Mouse (Mus musculus) adrenal gland, adult 8-10 months (tissue): ENCODE measurements around the gene Pcca. TPM values are rescaled to one million over a fixed set of nuclear protein-coding genes. Genes with fewer than 3 reads are reported as not detected.
"Not testable (repeated sequence)": the region's sequence is repeated elsewhere in the genome, so short reads cannot be mapped to it uniquely, and the experiment has no call there.

Experiments used
- DNase-seq: peaks from one replicate; pipeline ENCODE4 v3.0.0; 2022
- total RNA-seq, 4 experiments: library from RNA; stranded (reverse); gene quantifications; 2 replicates each; pipeline ENCODE4 v1.2.4; 2022

Gene Pcca
- total RNA-seq, 4 experiments from 2014 or later: 101 to 165 (median 136) TPM

DNA sequence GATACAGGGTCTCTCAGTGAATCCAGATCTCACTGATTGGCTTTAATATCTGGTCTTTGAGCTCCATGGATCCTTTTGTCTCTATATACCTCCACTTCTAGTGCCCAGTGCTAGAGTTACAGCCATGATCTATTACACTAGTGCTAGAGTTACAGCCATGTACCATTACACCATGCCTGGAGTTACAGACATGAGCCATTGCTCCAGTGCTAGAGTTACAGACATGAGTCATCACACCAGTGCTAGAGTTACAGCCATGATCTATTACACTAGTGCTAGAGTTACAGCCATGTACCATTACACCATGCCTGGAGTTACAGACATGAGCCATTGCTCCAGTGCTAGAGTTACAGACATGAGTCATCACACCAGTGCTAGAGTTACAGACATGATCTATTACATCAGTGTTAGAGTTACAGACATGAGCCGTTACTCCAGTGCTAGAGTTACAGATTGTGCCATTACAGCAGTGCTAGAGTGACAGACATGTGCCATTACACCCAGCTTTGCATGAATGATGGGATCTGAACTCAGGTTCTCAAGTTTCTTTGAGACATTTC, 26.8 kb downstream of the Pcca start:
- not testable (repeated sequence) for DNase-seq

DNA sequence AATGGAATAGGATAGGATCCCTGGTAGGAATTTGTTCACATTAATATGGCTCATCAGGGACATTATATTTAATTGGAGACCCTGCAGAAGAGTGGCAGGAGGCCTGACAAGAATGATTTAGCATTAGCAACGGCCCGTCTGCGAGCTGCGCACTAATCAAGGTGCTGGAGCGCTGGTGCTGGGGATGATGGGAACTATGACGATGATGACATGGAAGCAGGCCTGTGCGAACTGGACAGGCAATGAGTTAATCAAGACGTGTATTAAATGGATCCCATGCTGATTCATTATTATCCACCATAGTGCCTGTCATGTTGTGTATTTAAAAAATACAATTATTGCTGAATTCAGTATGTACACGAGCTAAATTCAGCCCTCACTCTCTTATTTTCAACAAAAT, 36.7 kb downstream of the Pcca start:
- no peak for DNase-seq

DNA sequence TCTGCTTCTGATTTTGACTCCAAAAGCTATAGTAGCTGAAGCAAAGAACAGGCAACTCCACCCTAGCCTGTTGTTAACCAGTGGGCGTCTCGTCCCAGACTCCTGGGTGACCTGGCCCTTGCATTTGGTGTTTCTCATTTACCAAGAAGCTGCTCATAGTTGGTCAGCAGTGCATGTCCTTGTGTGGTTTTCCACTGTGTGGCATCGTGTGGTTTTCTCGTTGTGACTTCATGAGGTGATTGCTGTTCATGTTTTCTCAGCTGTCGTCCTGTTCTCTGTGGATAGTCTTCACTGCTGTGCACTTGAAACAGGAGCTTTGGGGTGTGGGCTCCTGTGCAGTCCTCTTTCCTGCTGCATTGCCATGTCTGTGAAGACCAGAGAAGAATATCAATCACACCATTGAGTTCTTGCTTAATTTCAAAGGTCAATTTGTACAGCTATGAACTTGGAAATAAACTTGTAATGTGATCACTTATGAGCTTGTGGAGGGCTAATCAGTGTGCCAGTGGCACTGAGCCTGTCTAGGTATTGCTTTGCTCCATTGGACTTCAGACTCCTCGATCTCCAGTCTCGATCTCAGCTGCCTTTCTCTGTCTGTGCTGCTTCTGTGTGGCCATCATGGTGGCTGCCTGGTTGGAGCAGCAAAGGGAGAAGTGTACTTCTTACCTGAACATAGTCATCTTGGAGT, 40.1 kb downstream of the Pcca start:
- no peak for DNase-seq

DNA sequence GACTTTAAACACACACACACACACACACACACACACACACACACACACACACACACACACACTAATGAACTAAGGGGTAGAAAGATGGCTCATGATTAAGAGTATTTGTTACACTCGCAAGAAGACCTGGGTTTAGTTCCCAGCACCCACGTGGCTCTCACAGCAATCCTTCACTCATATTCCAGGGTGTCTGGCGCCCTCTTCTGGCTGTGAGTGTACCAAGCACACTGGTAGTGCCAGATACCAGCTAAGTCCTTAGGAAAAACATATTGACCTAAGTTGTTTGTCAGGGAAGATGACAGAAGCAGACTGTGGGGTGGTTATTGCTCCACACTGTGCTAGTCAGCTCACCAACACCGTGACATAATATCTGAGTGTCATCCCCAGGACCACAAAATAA, 43.7 kb downstream of the Pcca start:
- no peak for DNase-seq

DNA sequence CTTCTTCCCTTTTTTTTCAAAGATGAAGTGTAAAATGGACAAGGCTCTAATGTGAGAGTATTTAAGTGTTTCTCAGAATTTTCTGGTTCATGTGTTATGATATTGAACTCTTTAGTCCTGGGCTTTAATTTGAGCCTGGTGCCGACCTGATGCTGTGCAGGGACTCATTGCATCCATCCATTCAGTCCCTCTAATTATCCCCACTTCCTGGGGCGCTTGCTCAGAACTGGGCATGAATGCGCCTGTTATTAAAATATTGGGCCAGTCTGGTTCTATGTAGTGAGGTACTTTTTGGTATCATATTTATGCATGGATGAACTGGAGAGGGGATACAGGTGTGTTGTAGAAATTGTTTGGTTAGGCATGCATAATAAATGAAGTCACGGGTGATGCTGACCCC, 47.9 kb downstream of the Pcca start:
- DNase-seq: no peak

DNA sequence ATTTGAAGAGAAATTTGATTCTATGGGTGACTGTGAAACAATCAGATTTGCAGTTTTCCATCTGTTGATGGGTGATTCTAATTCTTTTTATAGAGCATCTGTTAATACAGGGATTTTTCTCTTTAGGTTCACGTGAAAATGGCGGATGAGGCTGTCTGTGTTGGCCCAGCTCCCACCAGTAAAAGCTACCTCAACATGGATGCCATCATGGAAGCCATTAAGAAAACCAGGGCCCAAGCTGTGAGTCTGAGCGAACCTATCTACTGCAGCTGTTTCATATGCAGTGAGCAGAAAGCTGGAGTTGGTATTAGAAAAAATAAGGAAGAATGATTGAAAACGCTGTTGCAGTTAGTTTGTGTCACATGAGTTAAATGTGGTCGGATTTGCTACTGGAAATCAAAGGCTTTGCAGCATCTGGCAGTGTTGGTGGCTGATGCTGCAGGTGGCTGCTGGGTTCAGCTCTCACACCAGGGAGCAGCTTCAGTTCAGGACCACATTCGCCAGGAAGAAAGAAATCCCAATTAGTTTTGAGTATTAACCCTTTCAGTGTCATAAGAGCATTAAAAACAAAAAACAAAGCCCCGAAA, 48.5 kb downstream of the Pcca start:
- DNase-seq: no peak

DNA sequence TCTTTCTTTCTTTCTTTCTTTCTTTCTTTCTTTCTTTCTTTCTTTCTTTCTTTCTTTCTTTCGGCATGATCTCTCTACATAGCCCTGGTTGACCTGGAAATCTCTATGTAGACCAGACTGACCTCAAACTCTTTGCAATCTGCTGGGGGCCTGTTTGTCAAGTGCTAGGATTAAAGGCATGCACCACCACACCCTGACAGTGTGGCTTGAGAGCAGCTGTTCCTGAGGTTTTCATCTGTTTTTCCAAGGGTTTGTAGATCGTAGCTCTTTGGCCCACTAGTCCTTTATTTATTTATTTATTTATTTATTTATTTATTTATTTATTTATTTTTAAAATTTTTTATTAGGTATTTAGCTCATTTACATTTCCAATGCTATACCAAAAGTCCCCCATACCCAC, 50.0 kb downstream of the Pcca start:
- not testable (repeated sequence) for DNase-seq

DNA sequence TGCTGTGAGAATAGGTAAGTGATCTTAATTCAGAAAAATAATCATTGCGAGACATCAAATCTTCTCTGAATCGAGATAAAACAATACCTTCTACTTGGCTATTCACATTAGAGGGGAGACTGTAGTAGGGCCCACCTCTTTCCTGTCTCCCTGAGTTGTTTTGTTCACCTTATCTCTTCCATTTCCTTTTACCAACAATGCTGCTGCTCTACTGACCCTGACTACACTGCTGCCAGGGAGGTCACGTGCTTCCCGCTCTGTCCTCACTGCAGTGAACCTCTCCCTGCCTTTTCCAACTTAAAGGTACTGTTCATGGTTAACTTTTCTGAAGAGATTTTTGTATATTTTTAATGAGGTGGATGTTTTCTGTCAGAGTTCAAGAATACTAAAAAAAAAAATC, 52.8 kb downstream of the Pcca start:
- DNase-seq: no peak

DNA sequence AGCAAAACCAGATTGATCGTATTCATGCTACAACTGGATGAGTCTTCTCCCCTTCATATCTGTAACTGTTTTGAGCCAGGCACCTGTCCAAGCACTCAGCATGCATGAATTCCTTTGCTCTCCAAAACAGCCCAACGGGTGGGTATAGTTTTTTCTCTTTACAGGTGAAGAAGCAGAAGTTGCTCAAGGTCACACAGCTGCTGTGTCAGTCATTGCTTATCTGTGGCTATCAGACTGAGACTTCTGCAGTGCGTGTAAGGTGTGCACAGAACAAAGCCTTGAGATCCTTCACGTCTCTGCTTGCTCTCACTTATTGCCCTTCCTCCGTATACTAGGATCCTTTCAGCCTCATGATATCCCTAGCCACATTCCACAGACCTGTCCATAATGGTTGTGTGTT, 63.4 kb downstream of the Pcca start:
- DNase-seq: no peak

DNA sequence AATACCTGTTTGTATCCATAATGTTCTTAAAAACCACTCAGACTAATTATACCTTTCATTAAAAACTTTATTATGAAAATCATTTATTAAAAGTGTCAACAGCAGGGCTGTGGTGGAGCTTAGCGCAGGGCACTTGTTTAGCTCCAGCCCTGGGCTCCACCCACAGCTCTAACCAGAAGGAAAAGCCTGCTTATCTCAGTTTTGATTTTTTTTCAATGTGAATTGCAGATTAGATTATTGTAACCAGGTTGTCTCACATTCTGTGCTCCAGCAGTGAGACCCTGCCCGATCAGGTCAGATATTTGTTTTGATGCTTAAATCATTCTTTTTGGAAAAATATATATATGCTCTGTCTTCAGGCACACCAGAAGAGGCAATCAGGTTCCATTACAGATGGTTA, 64.7 kb downstream of the Pcca start:
- no peak for DNase-seq

DNA sequence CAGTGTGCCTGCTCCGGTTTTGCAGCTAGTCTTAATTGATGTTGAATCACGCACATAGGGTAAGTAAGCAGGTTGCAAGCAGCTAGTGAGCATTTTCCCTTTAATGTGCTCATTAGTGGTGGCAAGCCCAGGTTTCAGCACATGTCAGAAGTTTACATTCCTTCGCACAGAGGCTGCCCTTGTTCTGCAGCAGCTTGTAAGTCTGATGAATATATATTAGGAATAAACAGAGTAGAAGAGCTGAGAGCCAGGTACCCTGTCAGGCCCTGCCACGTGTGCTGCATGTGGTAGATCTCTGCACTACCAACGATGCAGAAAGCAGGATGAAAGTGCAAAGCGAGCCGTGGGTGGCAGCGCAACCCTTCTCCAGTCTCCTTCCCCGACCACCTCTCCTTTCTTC, 65.7 kb downstream of the Pcca start:
- DNase-seq: no peak

DNA sequence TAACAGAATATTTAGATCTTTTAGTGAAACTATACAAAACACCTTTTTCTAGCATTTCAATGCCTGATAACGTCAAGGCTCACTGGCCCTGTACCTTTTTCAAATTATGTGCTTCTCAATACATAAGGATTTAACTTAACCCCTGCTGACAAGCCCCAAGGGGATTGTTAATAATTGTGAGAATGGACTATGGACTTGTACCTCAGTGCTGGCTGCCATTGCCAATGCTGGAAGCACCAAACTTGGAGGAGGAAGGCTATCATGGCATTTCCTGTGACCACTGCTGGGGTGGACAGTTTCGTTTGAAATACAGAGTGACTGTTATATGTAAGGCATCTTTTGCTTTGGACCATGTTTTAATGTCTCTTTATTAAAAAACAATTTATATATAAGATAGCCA, 68.6 kb downstream of the Pcca start:
- no peak for DNase-seq

DNA sequence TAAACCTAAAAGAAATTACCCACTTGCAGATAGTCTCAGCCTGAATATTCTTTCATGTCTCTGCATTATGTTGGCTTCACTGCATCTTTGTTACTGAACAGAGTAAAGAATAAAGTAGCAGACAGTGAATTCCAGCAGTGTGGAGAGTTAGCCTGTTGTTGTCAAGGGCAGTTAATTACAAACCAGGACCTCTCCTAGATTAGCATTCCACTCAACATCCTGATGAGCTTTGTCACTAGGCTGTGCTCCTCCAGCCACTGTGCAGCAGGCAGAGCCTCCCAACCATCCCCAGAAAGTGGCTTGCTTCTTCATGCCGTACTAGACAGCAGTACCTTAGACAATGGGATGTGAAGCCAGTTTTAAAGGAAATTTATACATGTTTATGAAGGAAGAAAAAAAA, 72.4 kb downstream of the Pcca start:
- no peak for DNase-seq

DNA sequence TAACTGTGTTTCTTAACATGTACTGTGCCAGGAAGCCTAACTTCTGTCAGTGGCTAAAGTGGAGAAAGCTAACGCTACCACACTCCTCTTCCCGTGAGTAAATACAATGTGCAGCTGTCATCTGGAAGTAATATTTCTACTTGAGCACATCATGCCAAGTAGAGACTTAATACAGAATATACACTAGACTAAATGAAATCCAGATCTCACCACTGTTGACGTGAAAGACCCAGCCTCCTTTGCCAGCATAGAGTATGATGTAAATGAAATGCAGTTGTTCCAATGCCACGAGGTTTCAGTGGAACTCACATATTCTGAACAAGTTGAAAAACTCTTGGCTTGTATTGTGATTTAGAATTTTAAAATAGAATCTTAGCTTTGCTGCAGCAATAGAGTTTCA, 73.3 kb downstream of the Pcca start:
- no peak for DNase-seq

DNA sequence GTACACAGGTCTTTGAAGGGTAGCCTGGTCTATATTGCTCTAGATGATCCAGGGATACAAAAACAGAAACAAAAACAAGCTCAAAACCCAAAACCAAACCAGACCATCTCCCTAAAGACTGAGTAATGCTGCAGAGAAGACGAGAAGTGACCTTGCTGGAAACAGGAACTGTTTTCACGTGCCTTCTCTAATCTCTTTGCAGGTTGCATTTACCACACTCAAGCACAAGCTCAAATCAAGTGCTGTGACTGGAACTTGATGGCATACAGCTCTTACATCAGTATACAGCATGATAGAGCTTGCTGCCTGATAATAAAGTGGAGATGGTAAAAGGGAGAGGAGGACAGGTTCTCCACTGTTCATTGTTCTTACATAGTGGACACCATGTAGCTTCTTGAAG, 74.2 kb downstream of the Pcca start:
- no peak for DNase-seq

DNA sequence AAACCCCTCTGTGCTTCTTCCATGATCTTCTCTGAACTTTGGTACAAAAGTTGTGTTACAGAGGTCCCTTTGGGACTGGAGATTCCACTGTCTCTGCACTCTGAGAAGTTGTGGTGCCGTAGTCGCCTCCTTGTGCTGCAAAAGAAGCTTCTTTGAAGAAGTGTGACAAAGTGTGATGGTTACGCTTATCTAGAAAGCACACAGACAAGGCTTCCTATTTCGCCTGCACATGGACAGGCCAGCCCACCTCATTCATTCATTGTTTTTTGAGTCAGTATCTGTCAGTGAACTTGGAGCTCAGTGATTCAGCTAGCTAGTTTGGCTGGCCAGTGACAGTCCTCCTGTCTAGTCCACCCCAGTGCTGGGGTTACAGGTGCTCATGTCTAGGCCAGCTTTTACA, 76.9 kb downstream of the Pcca start:
- DNase-seq: no peak

DNA sequence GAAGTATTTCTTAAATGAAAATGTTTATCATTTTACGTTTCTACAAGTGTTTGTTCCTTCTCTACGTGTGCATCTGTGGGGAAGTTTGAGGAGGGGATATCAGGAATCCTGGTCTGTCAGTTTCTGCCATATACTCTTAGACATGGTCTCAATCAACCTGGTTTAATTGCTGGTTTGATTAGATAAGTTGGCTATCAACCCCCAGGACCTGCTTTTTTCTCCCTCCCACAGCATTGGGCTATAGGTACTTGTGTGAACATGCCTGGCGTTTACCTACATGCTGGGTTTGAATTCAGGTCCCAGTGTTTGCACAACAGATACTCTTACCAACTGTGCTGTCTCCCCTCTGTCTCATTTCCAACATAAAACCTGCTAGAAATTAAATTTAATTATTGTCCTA, 78.2 kb downstream of the Pcca start:
- no peak for DNase-seq

DNA sequence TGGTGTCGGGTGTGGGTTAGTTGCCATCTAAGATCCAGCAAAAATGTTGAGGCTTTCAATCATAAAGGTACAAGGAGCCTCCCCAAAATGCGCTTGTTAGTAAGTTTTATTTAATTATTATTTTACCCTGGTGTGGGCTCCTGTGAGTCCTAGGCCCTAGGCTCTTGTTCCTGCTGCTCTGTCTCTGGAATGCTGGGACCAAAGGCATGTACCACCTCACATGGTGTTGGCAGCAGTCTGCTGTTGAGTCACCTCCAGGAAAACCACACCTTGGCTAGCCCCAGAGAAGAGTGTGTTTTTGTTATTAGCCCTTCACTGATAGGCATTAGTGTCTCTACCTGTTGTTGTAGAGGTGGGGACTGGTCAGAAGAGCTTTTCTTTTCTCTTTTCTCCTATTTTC, 83.5 kb downstream of the Pcca start:
- DNase-seq: no peak

DNA sequence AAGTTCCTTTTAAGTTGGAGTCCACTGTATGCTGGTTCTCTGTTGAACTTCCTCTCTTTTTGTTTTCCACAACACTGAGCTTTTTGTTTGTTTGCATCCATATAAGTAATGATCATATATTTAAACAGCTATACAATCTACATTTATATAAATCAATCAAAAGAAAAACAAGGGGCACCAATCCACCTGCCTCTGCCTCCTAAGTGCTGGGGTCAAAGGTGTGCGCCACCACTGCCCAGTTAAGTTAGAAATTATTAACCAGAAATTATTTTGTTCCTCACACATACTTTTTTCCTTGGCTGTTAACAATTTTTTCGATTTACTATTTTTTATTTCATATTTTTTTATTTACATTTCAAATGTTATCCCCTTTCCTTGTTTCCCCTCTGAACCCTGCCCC, 99.3 kb downstream of the Pcca start:
- no peak for DNase-seq

DNA sequence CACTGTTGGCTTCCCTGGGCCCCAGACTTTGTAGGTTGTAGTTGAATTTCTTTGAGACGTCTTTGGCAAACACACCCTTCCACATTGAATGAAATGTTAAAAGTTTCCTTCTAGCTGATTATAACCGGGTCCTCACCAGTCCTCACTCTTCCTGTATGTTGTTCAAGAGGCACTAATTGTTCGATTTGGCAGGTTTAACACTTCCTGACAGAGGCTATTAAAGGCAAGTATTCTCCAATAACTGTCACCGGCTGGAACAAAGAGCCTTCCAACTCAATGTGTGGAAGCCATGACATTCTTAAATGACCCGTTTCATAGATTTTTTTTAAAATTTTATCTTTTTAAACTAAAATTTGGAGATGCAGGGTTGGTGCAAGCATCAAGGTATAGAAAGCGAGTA, 102.5 kb downstream of the Pcca start:
- DNase-seq: no peak

DNA sequence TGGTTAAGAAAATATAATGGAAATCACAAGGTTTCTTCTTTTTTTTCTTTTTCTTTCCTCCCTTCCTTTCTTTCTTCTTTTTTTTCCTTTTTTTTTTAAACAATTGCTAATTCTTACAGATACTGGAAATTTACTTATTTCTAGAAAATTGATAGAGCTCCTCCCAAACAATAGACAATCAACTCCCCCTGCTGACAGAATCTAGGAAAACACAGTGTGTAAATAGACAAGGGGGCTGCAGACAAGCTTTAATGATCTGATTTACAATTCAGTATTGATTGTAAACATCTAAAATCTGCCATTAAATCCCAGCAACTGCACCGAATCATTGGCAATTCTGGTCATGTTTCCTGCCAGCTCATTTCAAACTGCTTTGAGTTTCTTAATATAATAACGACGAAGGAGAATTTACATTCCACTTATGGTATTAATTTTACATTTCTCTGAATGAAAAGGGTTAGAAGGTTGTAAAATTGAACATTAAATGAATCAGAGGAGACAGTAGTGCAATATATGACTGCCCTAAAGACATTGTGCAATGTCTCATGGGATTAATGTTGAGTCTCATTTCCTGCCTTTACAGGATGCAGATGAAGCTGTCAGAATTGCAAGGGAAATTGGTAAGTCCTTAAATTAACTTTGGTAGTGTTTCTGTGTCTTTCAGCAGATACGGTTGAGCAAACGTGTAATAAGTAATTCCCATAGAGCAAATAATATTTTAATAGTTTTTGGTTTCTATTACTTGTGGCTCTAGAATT, 103.9 kb downstream of the Pcca start:
- DNase-seq: no peak

DNA sequence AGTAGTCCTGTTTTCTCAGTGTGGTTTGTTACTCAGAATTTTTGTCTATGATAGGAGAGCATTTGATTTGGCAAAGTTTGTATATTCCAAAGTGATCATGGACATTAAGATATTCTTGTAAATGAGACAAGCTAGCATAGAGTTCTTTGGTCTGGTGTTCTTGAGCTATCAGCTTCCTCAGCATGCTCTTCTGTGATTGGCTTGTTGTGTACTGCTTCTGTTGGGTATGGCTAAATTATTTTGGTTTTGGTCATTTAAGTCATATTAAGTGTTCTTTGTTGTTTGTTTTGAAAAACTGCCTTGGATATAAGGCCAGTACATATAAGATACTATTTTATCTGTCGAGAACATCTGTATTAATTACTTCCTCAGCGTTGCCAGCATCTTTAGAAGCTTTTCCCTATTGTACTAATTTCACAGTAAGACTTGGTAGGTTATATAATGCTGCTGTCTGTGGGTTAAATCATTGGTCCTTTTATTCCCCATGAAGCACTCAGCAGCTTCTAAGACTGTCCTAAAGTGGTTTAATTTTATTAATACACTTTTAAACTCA, 105.1 kb downstream of the Pcca start:
- no peak for DNase-seq

DNA sequence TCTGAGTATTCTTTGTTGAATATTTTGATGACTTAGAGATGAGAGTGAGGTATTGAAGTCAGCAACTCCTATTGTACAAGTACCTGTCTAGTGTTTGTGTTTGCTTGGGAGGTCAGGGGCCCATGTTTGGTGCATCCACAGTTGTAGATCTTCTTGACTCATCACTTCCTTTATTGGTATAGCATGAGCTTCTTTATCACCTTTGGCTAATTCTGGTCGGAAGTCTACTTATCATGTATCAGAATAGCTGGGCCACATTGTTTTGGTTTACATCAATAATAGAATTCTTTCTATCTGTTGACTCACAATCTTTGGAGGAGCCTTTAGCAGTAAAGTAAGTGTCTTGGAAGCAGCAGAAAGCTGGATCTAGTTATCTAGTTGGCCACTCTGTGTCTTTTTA, 108.3 kb downstream of the Pcca start:
- no peak for DNase-seq

DNA sequence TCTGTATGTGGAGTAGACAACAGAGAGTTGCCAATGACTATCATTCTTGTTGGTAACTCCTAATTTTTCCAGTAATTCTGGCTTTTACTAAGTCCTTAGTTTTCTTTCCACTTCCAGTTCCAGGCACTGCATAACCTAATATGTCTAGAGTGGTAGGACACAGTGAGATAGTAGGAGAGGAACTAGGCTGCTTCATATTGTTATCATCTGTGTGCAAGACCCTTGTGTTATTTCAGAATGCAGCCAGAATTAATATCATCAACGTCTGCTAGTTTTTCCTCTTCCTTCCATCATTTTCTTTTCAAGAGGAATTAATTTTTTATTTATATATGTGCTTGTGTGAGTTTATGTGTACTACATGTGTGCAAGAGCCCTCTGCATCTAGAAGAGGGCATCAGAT, 114.1 kb downstream of the Pcca start:
- no peak for DNase-seq
